Mouse (Mus musculus) lung, embryonic 16.5 days (tissue): ENCODE results near the gene Itgb1bp2. TPM values are rescaled to one million over a fixed set of nuclear protein-coding genes. Genes with fewer than 3 reads are reported as not detected.
A peak's percentile ranks its signal among the peaks of the same experiment; 100 is the strongest.
"Not testable (repeated sequence)": the region's sequence is repeated elsewhere in the genome, so short reads cannot be mapped to it uniquely, and the experiment has no call there.

Source experiments
- ATAC-seq: fragments of 200-750 bp; cut with Nextera tagmentation; 2 replicates; pipeline ENCODE4 v1.8.0; 2017; ENCODE audit warnings: low read depth, mild to moderate bottlenecking, moderate library complexity
- H3K27ac ChIP-seq: fragments of 300-500 bp; sonication (generic); 2 replicates; pipeline ENCODE4 v1.5.1; 2014; ENCODE audit warnings: mild to moderate bottlenecking, control low read depth, low read length
- H3K27me3 ChIP-seq: fragments of 300-500 bp; sonication (generic); 2 replicates; pipeline ENCODE4 v1.6.1; 2014; ENCODE audit warnings: low read depth, low read length, mixed read lengths; ENCODE audit not compliant: control insufficient read depth, insufficient read depth
- H3K36me3 ChIP-seq: fragments of 300-500 bp; sonication (generic); 2 replicates; pipeline ENCODE4 v1.6.1; 2014; ENCODE audit warnings: low read length; ENCODE audit not compliant: control insufficient read depth, insufficient read depth
- H3K4me1 ChIP-seq: fragments of 300-500 bp; sonication (generic); replicated peaks from 2 replicates; pipeline ENCODE4 v1.6.1; 2014; ENCODE audit warnings: low read length, mixed read lengths; ENCODE audit not compliant: control insufficient read depth, insufficient read depth
- H3K4me2 ChIP-seq: fragments of 300-500 bp; sonication (generic); 2 replicates; pipeline ENCODE4 v1.6.1; 2014; ENCODE audit warnings: low read depth, low read length, control low read depth
- H3K4me3 ChIP-seq: fragments of 300-500 bp; sonication (generic); 2 replicates; pipeline ENCODE4 v1.5.1; 2014; ENCODE audit warnings: mild to moderate bottlenecking, low read length, control low read depth
- H3K9ac ChIP-seq: fragments of 300-500 bp; sonication (generic); 2 replicates; pipeline ENCODE4 v1.6.1; 2014; ENCODE audit warnings: low read length, control low read depth
- H3K9me3 ChIP-seq: fragments of 300-500 bp; sonication (generic); 2 replicates; pipeline ENCODE4 v1.6.1; 2016; ENCODE audit warnings: low read length; ENCODE audit not compliant: control insufficient read depth
- WGBS: fragments of 180-500 bp; shearing (Covaris S2); extraction: QIAGEN DNeasy Blood & Tissue Kit; methylation state at CpG from one replicate; pipeline ENCODE4 v1.1.7; 2014; 5-methylcytosine and 5-hydroxymethylcytosine counted together
- polyA plus RNA-seq: library from polyadenylated mRNA; unstranded; fragments of >200 nt; fragmentation: Nextera tagmentation; extraction: Ambion mirVana; gene quantifications from 2 replicates; pipeline ENCODE4 v1.2.1, GENCODE M21; 2015

Gene Itgb1bp2
- polyA plus RNA-seq, 1 experiment from 2014 or later, result 7.6 TPM

- Histone ChIP-seq H3K36me3 (0 out of 2 replicates have a peak, but pooled peaks cover 2% of the 10 kb centered on the region), H3K9ac (peak overlapping the region; percentile 86), H3K4me3 (peak overlapping the region; percentile 70), H3K9me3 (no peaks in the 10 kb centered on the region), H3K4me1 (no peaks in the 10 kb centered on the region), H3K27me3 (no peaks in the 10 kb centered on the region), H3K27ac (peak overlapping the region; percentile 93), H3K4me2 (peak overlapping the region; percentile 52)
- ATAC-seq, result peak; percentile 56
- WGBS, result 24% methylated on average over 14 of the region's 14 CpGs
Measured at GRCm38 (mm10) chrX:101429976-101430375, 18.9 kb upstream of the Itgb1bp2 start.

- Histone ChIP-seq H3K27ac (no peak overlapping the region), H3K27me3 (no peaks in the 10 kb centered on the region), H3K36me3 (peaks cover 10% of the 10 kb centered on the region), H3K4me3 (no peak overlapping the region), H3K9me3 (no peaks in the 10 kb centered on the region), H3K9ac (no peak overlapping the region), H3K4me2 (no peak overlapping the region), H3K4me1 (no peaks in the 10 kb centered on the region)
- WGBS, result 37% methylated on average over 1 of the region's 1 CpGs
- ATAC-seq, result no peak
Measured at GRCm38 (mm10) chrX:101451147-101451546, 2.3 kb downstream of the Itgb1bp2 start.

GRCm38 (mm10) chrX:101451591-101451990 lies 2.7 kb downstream of the Itgb1bp2 start:
- H3K4me1 ChIP-seq, result no peaks in the 10 kb centered on the region
- 77% methylated on average over 3 of the region's 3 CpGs for WGBS
- no peak overlapping the region for H3K4me3 ChIP-seq
- H3K27ac ChIP-seq, result no peak overlapping the region
- no peak overlapping the region for H3K4me2 ChIP-seq
- no peak for ATAC-seq
- H3K9ac ChIP-seq, result no peak overlapping the region
- H3K27me3 ChIP-seq, result no peaks in the 10 kb centered on the region
- peaks cover 8% of the 10 kb centered on the region for H3K36me3 ChIP-seq
- no peaks in the 10 kb centered on the region for H3K9me3 ChIP-seq

GRCm38 (mm10) chrX:101472202-101472601 lies 23.3 kb downstream of the Itgb1bp2 start:
- Histone ChIP-seq H3K4me2 (no peak overlapping the region), H3K9me3 (no peaks in the 10 kb centered on the region), H3K4me3 (no peak overlapping the region), H3K36me3 (no peaks in the 10 kb centered on the region; the same call in 1 of the 2 replicates), H3K4me1 (no peaks in the 10 kb centered on the region), H3K27me3 (no peaks in the 10 kb centered on the region), H3K9ac (no peak overlapping the region), H3K27ac (no peak overlapping the region)
- 95% methylated on average over 4 of the region's 4 CpGs for WGBS
- ATAC-seq, result no peak

- Histone ChIP-seq H3K27ac (no peak overlapping the region), H3K27me3 (no peaks in the 10 kb centered on the region), H3K9me3 (no peaks in the 10 kb centered on the region), H3K4me2 (no peak overlapping the region), H3K4me1 (no peaks in the 10 kb centered on the region), H3K4me3 (no peak overlapping the region), H3K9ac (no peak overlapping the region), H3K36me3 (no peaks in the 10 kb centered on the region; the same call in 1 of the 2 replicates)
- no peak for ATAC-seq
- 71% methylated on average over 6 of the region's 6 CpGs for WGBS
Measured at GRCm38 (mm10) chrX:101481604-101482350, 32.9 kb downstream of the Itgb1bp2 start.

GRCm38 (mm10) chrX:101486487-101487152 lies 37.7 kb downstream of the Itgb1bp2 start:
- 19% methylated on average over 10 of the region's 12 CpGs for WGBS
- H3K4me3 ChIP-seq, H3K4me2 ChIP-seq, ATAC-seq, H3K4me1 ChIP-seq, H3K9ac ChIP-seq, H3K27ac ChIP-seq, H3K27me3 ChIP-seq, H3K36me3 ChIP-seq, H3K9me3 ChIP-seq: not testable (repeated sequence)

Other genes starting within 250 kb of the Itgb1bp2 start
- 48.6 and 52.1 TPM in 2 replicates for gene Snx12, start 226.5 kb upstream of the Itgb1bp2 start, polyA plus RNA-seq
- 2.2 and 2.5 TPM in 2 replicates for gene Foxo4, start 194.6 kb upstream of the Itgb1bp2 start, polyA plus RNA-seq
- gene Gm614, start 185.1 kb upstream of the Itgb1bp2 start, polyA plus RNA-seq, result not detected in 2 replicates
- 26.5 and 27.9 TPM in 2 replicates for gene Il2rg, start 180.8 kb upstream of the Itgb1bp2 start, polyA plus RNA-seq
- not detected in 2 replicates for gene Gm20489, start 180.1 kb upstream of the Itgb1bp2 start, polyA plus RNA-seq
- gene Med12, start 175.1 kb upstream of the Itgb1bp2 start, polyA plus RNA-seq, result 34.2 and 34.9 TPM in 2 replicates
- gene Nlgn3, start 149.9 kb upstream of the Itgb1bp2 start, polyA plus RNA-seq, result 4.2 and 4.9 TPM in 2 replicates
- 0.58 and 2.8 TPM in 2 replicates for gene Gjb1, start 72.7 kb upstream of the Itgb1bp2 start, polyA plus RNA-seq
- 31.4 and 33.2 TPM in 2 replicates for gene Zmym3, start 28.2 kb upstream of the Itgb1bp2 start, polyA plus RNA-seq
- 399 and 412 TPM in 2 replicates for gene Nono, start 19.8 kb upstream of the Itgb1bp2 start, polyA plus RNA-seq
- 11.9 and 12.5 TPM in 2 replicates for gene Taf1, start 83.6 kb downstream of the Itgb1bp2 start, polyA plus RNA-seq
- gene Ogt, start 191.0 kb downstream of the Itgb1bp2 start, polyA plus RNA-seq, result 149 and 150 TPM in 2 replicates